Mouse (Mus musculus) v-Abl transformed pro-B cells (cell line): Measurements from ENCODE around the gene H3f3b.

Source experiments
- in situ Hi-C, 2 experiments: fragments of 400-800 bp; cut with MboI; formaldehyde crosslinking; loops; one replicate each; pipeline ENCODE4 v1.15.1; 2025; ENCODE audit not compliant: unreplicated experiment in 2 of 2

The H3f3b gene

GRCm38 (mm10) chr11:116023074-116023770 lies 4.5 kb downstream of the H3f3b start:
- in situ Hi-C loops, result loop anchor here in 1 of 2 experiments (10.0 kb wide), 1 partner anchor 822 kb away; the partner anchor contains the start of genes Jmjd6 and Mettl23

GRCm38 (mm10) chr11:116022256-116022780 lies 5.4 kb downstream of the H3f3b start:
- in situ Hi-C loops, result loop anchor here in 1 of 2 experiments (10.0 kb wide), 1 partner anchor 822 kb away; the partner anchor contains the start of genes Jmjd6 and Mettl23

GRCm38 (mm10) chr11:116021328-116022220 lies 6.2 kb downstream of the H3f3b start:
- in situ Hi-C loops, result loop anchor here in 1 of 2 experiments (10.0 kb wide), 1 partner anchor 823 kb away; the partner anchor contains the start of genes Jmjd6 and Mettl23

- in situ Hi-C loops, result loop anchor here in 1 of 2 experiments (10.0 kb wide), 1 partner anchor 824 kb away; the partner anchor contains the start of genes Jmjd6 and Mettl23
These were observed 7.2 kb downstream of the H3f3b start for GRCm38 (mm10) chr11:116020519-116020922.

GRCm38 (mm10) chr11:116019976-116020411 lies 7.8 kb downstream of the H3f3b start:
- in situ Hi-C loops, result loop anchor here in 1 of 2 experiments (10.0 kb wide), 2 partner anchors 295 to 825 kb away; partner anchors contain the start of genes Jmjd6 and Mettl23

GRCm38 (mm10) chr11:116019360-116019791 lies 8.4 kb downstream of the H3f3b start:
- in situ Hi-C loops, result loop anchor here in 1 of 2 experiments (10.0 kb wide), 1 partner anchor 295 kb away; no protein-coding TSS in a partner anchor

- in situ Hi-C loops, result loop anchor here in 1 of 2 experiments (10.0 kb wide), 1 partner anchor 294 kb away; no protein-coding TSS in a partner anchor
These were observed 8.9 kb downstream of the H3f3b start for GRCm38 (mm10) chr11:116018867-116019266.

GRCm38 (mm10) chr11:116018106-116018505 lies 9.7 kb downstream of the H3f3b start:
- in situ Hi-C loops, result loop anchor here in 1 of 2 experiments (10.0 kb wide), 1 partner anchor 293 kb away; no protein-coding TSS in a partner anchor

- in situ Hi-C loops, result loop anchor here in 1 of 2 experiments (10.0 kb wide), 1 partner anchor 290 kb away; no protein-coding TSS in a partner anchor
These were observed 12.9 kb downstream of the H3f3b start for GRCm38 (mm10) chr11:116014821-116015220.

- in situ Hi-C loops, result loop anchor here in 1 of 2 experiments (10.0 kb wide), 1 partner anchor 288 kb away; no protein-coding TSS in a partner anchor
These were observed 15.4 kb downstream of the H3f3b start, which contains the start of gene Galk1 for GRCm38 (mm10) chr11:116012262-116012947. Gene Galk1 (minus strand): TSS chr11:116012719.

GRCm38 (mm10) chr11:116011529-116012261 lies 16.1 kb downstream of the H3f3b start:
- in situ Hi-C loops, result loop anchor here in 1 of 2 experiments (10.0 kb wide), 1 partner anchor 287 kb away; no protein-coding TSS in a partner anchor

GRCm38 (mm10) chr11:116010948-116011347 lies 16.8 kb downstream of the H3f3b start:
- in situ Hi-C loops, result loop anchor here in 1 of 2 experiments (10.0 kb wide), 1 partner anchor 286 kb away; no protein-coding TSS in a partner anchor

- in situ Hi-C loops, result loop anchor here in 1 of 2 experiments (10.0 kb wide), 1 partner anchor 285 kb away; no protein-coding TSS in a partner anchor
These were observed 17.6 kb downstream of the H3f3b start for GRCm38 (mm10) chr11:116010146-116010545.

- in situ Hi-C loops, result loop anchor here in 1 of 2 experiments (10.0 kb wide), 1 partner anchor 285 kb away; no protein-coding TSS in a partner anchor
These were observed 18.1 kb downstream of the H3f3b start for GRCm38 (mm10) chr11:116009661-116010060.

GRCm38 (mm10) chr11:116008832-116009375 lies 18.9 kb downstream of the H3f3b start:
- in situ Hi-C loops, result no loop called here

- in situ Hi-C loops, result no loop called here
These were observed 19.4 kb downstream of the H3f3b start for GRCm38 (mm10) chr11:116008411-116008810.

- in situ Hi-C loops, result no loop called here
These were observed 20.5 kb downstream of the H3f3b start for GRCm38 (mm10) chr11:116007095-116007850.
